Mouse (Mus musculus) lung, adult 2 months (tissue): ENCODE data around the gene Tfcp2.

ENCODE experiments used
- CTCF ChIP-seq: fragments of 200-500 bp; IDR thresholded peaks from 2 replicates; pipeline ENCODE4 v1.5.1; 2011; ENCODE audit warnings: mild to moderate bottlenecking, low read length, control low read depth; ENCODE audit not compliant: insufficient read depth
- POLR2A ChIP-seq: fragments of 200-500 bp; IDR thresholded peaks from 2 replicates; pipeline ENCODE4 v1.6.1; 2011; ENCODE audit warnings: low read depth, mild to moderate bottlenecking, control low read depth, low read length, borderline replicate concordance; ENCODE audit errors: extremely low read depth

GRCm38 (mm10) chr15:100575366-100575765 lies 23.6 kb upstream of the Tfcp2 start:
- TF ChIP-seq POLR2A: no peak
- no peak for TF ChIP-seq CTCF
